Mouse (Mus musculus) neural tube, embryonic 12.5 days (tissue): Measurements from ENCODE around the gene Nup205. TPM values are rescaled to one million over a fixed set of nuclear protein-coding genes. Genes with fewer than 3 reads are reported as not detected.

Experiments
- ATAC-seq: fragments of 200-750 bp; cut with Nextera tagmentation; 2 replicates; pipeline ENCODE4 v1.8.0; 2017; ENCODE audit warnings: low read depth, mild to moderate bottlenecking, moderate TSS enrichment, moderate library complexity; ENCODE audit not compliant: low FRiP score
- H3K27ac ChIP-seq: fragments of 300-500 bp; sonication (generic); 2 replicates; pipeline ENCODE4 v1.5.1; 2016
- H3K27me3 ChIP-seq: fragments of 300-500 bp; sonication (generic); replicated peaks from 2 replicates; pipeline ENCODE4 v1.6.1; 2016; ENCODE audit warnings: mild to moderate bottlenecking
- H3K36me3 ChIP-seq: fragments of 300-500 bp; sonication (generic); 2 replicates; pipeline ENCODE4 v1.6.1; 2016; ENCODE audit warnings: mild to moderate bottlenecking
- H3K4me1 ChIP-seq: fragments of 300-500 bp; sonication (generic); 2 replicates; pipeline ENCODE4 v1.6.1; 2016
- H3K4me2 ChIP-seq: fragments of 300-500 bp; sonication (generic); replicated peaks from 2 replicates; pipeline ENCODE4 v1.6.1; 2016; ENCODE audit warnings: mild to moderate bottlenecking
- H3K4me3 ChIP-seq: fragments of 300-500 bp; sonication (generic); 2 replicates; pipeline ENCODE4 v1.5.1; 2016
- H3K9ac ChIP-seq: fragments of 300-500 bp; sonication (generic); 2 replicates; pipeline ENCODE4 v1.6.1; 2016; ENCODE audit warnings: mild to moderate bottlenecking
- H3K9me3 ChIP-seq: fragments of 300-500 bp; sonication (generic); 2 replicates; pipeline ENCODE4 v1.6.1; 2016; ENCODE audit warnings: mild to moderate bottlenecking
- WGBS: fragments of 180-500 bp; shearing (Covaris S2); methylation state at CpG from one replicate; pipeline ENCODE4 v1.1.7; 2016; 5-methylcytosine and 5-hydroxymethylcytosine counted together
- polyA plus RNA-seq: library from polyadenylated mRNA; unstranded; fragments of >200 nt; fragmentation: Nextera tagmentation; extraction: Ambion mirVana; gene quantifications from 2 replicates; pipeline ENCODE4 v1.2.1, GENCODE M21; 2016

Nup205 gene
- polyA plus RNA-seq, 1 experiment from 2014 or later, result 37.0 TPM

DNA sequence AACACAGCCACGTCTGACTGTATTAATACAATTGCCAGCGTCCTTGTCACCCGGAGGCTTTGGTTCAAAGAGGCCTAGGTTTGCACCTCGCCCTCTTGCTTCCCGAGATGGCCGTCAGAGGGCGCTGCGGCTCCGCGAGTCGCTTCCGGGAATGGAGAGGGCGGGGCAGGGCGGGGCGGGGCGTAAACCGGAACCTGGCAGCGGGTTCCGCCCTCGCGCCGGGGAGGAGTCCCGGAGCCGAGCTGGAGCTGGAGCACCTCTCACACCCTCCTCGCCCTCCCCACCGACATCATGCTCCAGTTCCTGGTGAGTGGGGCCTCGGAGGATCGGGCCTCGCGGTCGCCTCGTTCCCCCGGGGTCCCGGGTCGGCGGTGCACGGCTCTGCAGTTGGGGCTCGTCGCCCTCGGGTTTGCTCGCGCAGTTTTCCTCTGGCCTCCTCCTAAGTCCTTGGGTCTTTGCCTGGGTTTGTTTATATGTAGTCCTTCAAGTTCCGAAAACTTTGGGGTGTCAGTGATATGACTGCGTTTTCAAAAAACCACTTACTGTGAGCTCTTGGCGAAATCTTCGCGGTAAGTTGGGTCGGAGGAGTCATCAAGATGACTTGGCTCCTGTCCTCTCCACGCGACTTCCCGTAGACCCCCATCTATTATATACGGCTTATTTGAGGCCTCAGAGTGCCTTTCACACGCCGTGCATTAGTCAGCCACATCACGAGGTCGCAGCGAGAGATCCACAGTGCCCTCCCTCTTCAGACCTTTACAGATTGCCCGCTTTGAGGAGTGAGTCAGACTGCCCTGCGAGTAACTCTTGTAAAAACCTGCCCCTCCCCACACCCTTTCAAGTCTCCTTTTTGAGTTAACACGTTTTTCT, 75.5 kb downstream of the Nup205 start:
- Histone ChIP-seq H3K9ac (peak overlapping the region; percentile 74), H3K9me3 (no peaks in the 10 kb centered on the region), H3K4me2 (peak overlapping the region; percentile 75), H3K27me3 (no peaks in the 10 kb centered on the region), H3K27ac (no peak overlapping the region), H3K4me3 (peak overlapping the region; percentile 75), H3K36me3 (no peaks in the 10 kb centered on the region), H3K4me1 (peaks cover 22% of the 10 kb centered on the region)
- 1% methylated on average over 58 of the region's 60 CpGs for WGBS
- ATAC-seq, result peak; percentile 93

DNA sequence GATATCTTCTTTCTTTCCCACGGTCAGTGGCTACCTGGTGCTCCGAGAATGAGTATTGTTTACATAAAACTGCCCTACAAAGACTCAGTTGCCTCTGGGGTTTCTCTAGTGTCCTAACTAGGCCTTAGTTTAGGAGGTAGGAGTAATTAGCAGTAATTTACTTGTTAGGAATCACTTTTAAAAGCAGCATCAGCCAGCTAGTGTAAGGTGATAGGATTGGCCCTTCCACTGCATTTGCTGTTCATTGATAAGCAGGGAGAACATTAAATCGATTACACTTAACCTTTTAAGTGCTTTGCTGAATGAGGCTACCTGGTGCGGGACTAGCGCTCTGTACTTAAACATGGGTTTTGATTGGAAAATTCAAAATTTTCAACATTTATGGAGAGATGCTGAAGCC, 76.3 kb downstream of the Nup205 start:
- Histone ChIP-seq H3K36me3 (no peaks in the 10 kb centered on the region), H3K9me3 (no peaks in the 10 kb centered on the region), H3K27ac (no peak overlapping the region), H3K4me3 (peak overlapping the region; percentile 75), H3K27me3 (no peaks in the 10 kb centered on the region), H3K9ac (peak overlapping the region; percentile 74), H3K4me2 (peak overlapping the region; percentile 75), H3K4me1 (peaks cover 22% of the 10 kb centered on the region)
- 43% methylated on average over 5 of the region's 5 CpGs for WGBS
- no peak for ATAC-seq

DNA sequence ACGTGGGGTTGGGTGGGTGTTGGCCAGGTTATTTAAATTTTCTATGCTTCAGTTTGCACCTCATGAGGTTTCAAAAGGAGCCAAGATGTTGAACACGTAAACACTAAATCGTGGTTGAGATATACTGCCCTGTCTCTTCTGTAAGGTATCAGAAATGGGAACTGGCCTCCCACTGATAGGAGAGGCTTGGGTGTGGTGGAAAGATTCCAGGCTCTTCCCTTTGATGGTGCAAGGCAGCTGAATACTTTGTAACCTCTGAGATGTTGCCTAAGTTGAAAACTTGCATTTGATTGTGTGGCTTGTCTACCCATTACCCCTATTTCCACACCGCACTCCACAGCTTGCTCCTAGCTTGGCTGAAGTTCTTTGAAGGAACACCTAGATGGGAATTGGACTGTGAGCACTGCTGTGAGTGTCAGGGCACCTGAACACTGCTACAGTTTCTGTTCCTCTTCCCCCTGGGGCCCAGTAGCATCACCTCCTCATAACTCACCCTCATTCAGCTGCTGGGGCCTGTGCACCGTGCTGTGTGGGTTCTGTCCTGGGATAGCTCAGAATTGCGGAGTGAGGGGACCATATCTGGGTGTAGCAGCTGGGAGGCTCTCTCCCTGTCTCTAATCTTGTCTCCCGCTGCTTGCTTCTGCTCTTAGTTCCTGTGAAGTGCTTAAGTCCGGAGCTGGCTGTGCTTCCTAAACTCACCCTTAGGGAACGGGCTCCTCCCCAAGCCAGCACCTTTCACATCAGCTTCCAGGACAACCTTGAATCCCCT, 77.1 kb downstream of the Nup205 start:
- Histone ChIP-seq H3K27me3 (no peaks in the 10 kb centered on the region), H3K9me3 (no peaks in the 10 kb centered on the region), H3K27ac (no peak overlapping the region), H3K36me3 (no peaks in the 10 kb centered on the region), H3K4me1 (peaks cover 22% of the 10 kb centered on the region), H3K9ac (0 out of 2 replicates have a peak overlapping the region, but pooled peaks have one; percentile 21), H3K4me2 (peak overlapping the region; percentile 75), H3K4me3 (peak overlapping the region; percentile 7)
- ATAC-seq, result no peak
- 65% methylated on average over 9 of the region's 9 CpGs for WGBS

DNA sequence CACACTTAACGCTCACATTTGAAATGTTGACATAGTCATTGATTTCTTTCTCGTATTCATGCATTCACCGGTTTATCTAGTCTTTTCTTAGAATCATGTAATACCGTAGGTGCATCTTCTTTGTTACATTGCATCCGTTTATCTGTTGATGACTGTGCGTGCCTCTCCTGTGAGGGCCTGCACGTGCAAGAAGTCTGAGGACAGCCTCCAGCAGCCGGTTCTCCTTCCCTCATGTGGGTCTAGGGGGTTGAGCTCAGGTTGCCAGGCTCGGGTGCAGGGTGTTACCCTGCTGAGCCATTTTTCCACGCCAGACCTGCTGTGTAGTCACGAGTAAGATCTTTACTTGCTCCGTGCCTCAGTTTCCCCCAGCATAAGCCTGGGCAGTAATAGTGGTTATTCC, 77.8 kb downstream of the Nup205 start:
- no peak for ATAC-seq
- H3K27ac ChIP-seq, result no peak overlapping the region
- H3K4me1 ChIP-seq, result peaks cover 22% of the 10 kb centered on the region
- 83% methylated on average over 12 of the region's 12 CpGs for WGBS
- H3K9me3 ChIP-seq, result no peaks in the 10 kb centered on the region
- H3K36me3 ChIP-seq, result no peaks in the 10 kb centered on the region
- H3K27me3 ChIP-seq, result no peaks in the 10 kb centered on the region
- peak overlapping the region; percentile 75 for H3K4me2 ChIP-seq
- peak overlapping the region; percentile 7; the same call in 1 of the 2 replicates for H3K4me3 ChIP-seq
- 0 out of 2 replicates have a peak overlapping the region, but pooled peaks have one; percentile 21 for H3K9ac ChIP-seq

DNA sequence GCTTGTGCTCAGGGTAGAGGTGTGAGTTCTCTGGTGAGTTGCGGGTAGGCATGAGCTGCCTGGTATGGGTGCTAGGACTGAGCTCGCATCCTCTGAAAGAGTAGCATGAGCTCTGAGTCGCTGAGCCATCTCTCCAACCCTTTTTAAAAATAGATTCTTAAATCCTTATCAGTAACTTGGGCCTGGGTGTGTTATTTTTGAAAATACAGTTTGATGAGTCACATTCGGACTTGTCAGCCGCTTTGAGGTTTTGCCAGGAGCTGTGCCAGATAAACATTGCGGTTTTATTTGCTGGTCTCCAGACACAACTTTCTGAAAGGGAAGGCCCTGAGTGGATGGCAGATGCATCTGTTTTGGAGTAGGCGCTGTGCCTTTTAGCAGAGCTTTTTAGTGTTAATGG, 79.5 kb downstream of the Nup205 start:
- Histone ChIP-seq H3K4me1 (peaks cover 22% of the 10 kb centered on the region), H3K9me3 (no peaks in the 10 kb centered on the region), H3K9ac (no peak overlapping the region), H3K27ac (no peak overlapping the region), H3K36me3 (peaks cover 8% of the 10 kb centered on the region), H3K4me3 (no peak overlapping the region), H3K4me2 (no peak overlapping the region), H3K27me3 (no peaks in the 10 kb centered on the region)
- ATAC-seq, result no peak
- WGBS, result 88% methylated on average over 7 of the region's 7 CpGs

DNA sequence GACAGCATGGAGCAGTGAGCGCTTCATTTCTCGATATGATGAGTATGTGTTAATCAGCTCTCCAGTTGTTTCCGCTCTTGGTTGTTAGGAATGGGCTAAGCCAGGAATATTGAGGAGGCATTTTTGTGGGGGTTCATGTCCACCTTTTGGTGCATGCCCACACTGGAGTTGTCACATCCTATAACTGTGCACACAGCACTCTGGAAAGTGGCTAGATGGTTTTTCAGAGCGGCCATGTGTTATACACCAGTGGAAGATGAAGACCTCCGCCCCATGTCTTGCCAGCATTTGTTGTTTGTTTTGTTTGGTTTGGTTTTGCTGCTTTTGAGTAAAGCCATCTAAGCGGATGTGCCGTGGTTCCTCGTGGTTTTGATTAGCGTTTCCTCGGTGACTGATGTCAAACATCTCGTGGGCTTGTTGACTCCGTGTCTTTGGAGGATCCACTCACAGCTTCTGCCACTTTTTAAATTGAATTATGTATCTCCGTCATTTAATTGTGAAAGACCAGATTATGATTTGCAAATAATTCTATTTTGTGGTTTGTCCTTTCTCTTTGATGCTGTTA, 80.5 kb downstream of the Nup205 start:
- WGBS, result 92% methylated on average over 13 of the region's 13 CpGs
- ATAC-seq, result no peak

DNA sequence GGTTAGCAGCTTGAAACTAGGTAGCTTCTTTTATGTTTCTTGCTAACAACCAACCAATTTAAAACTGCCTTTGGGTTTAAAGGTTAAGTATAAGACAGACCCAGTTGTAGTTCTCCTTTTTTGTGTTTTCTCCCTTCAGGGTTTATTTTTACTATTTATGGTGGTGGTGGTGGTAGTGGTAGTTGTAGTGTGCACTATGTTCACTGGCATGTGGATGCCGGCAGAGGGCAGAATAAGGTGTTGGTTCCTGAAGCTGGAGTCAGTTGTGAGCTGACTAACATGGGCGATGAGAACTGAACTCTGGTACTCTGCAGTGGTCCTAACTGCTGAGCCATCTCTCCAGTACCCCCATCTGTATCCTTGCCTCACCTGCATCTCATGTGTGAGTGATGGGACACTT, 81.7 kb downstream of the Nup205 start:
- H3K27ac ChIP-seq, result no peak overlapping the region
- WGBS, result 100% methylated on average over 2 of the region's 2 CpGs
- no peak overlapping the region for H3K4me3 ChIP-seq
- H3K4me1 ChIP-seq, result peaks cover 14% of the 10 kb centered on the region
- H3K4me2 ChIP-seq, result no peak overlapping the region
- H3K36me3 ChIP-seq, result peaks cover 30% of the 10 kb centered on the region
- H3K27me3 ChIP-seq, result no peaks in the 10 kb centered on the region
- no peak for ATAC-seq
- H3K9ac ChIP-seq, result no peak overlapping the region
- H3K9me3 ChIP-seq, result no peaks in the 10 kb centered on the region

More for the DNA sequence above, 80.5 kb downstream of the Nup205 start:
- Histone ChIP-seq H3K4me2 (no peak overlapping the region), H3K36me3 (peaks cover 18% of the 10 kb centered on the region), H3K27me3 (no peaks in the 10 kb centered on the region), H3K4me3 (no peak overlapping the region), H3K9ac (no peak overlapping the region), H3K4me1 (peaks cover 22% of the 10 kb centered on the region), H3K9me3 (no peaks in the 10 kb centered on the region), H3K27ac (no peak overlapping the region)

DNA sequence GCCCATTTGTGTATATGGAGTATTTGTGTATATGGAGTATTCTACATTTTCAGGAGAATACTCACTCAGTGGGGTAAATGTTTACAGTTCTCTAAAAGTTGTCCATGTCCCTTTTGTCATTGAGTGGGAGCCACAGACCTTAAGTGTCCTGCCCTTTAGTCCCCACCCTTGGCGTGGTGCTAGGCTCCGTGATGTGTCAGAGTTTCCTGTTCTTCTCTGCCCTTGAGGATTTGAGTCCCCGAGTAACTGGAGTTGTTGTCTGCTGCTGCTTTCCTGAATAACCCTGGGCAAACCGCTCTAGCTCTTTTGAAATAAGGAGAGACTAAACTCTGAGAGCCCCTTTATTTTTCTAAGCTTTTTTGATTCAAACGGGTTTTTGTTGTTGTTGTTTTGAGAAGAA, 82.3 kb downstream of the Nup205 start:
- H3K9me3 ChIP-seq, result no peaks in the 10 kb centered on the region
- peaks cover 8% of the 10 kb centered on the region for H3K4me1 ChIP-seq
- ATAC-seq, result no peak
- WGBS, result 90% methylated on average over 5 of the region's 5 CpGs
- no peak overlapping the region for H3K4me2 ChIP-seq
- no peak overlapping the region for H3K27ac ChIP-seq
- H3K36me3 ChIP-seq, result peaks cover 30% of the 10 kb centered on the region
- H3K9ac ChIP-seq, result no peak overlapping the region
- H3K4me3 ChIP-seq, result no peak overlapping the region
- H3K27me3 ChIP-seq, result no peaks in the 10 kb centered on the region

DNA sequence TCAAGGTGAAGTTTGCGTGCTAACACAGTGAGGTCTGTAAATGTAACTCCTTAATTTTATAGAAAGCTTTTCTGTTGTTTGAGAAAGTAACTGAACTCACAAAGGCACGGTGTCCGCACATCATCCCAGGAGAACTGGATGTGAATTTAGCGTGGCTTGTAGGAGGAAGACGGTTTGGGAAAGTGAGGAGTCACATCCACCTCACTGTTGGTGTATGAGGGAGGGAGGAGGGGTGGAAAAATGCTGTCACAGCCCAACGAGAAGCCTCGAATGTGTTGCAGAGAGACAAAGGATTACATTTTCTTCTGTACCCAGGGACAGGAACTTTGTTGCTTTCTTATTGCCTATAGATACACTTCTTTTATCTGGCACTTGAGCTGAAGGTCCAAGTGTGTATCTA, 83.3 kb downstream of the Nup205 start:
- H3K4me2 ChIP-seq, result no peak overlapping the region
- H3K9ac ChIP-seq, result no peak overlapping the region
- H3K4me3 ChIP-seq, result no peak overlapping the region
- no peak overlapping the region for H3K27ac ChIP-seq
- H3K36me3 ChIP-seq, result peaks cover 30% of the 10 kb centered on the region
- no peaks in the 10 kb centered on the region for H3K9me3 ChIP-seq
- no peak for ATAC-seq
- H3K27me3 ChIP-seq, result no peaks in the 10 kb centered on the region
- H3K4me1 ChIP-seq, result no peaks in the 10 kb centered on the region
- 88% methylated on average over 7 of the region's 7 CpGs for WGBS

DNA sequence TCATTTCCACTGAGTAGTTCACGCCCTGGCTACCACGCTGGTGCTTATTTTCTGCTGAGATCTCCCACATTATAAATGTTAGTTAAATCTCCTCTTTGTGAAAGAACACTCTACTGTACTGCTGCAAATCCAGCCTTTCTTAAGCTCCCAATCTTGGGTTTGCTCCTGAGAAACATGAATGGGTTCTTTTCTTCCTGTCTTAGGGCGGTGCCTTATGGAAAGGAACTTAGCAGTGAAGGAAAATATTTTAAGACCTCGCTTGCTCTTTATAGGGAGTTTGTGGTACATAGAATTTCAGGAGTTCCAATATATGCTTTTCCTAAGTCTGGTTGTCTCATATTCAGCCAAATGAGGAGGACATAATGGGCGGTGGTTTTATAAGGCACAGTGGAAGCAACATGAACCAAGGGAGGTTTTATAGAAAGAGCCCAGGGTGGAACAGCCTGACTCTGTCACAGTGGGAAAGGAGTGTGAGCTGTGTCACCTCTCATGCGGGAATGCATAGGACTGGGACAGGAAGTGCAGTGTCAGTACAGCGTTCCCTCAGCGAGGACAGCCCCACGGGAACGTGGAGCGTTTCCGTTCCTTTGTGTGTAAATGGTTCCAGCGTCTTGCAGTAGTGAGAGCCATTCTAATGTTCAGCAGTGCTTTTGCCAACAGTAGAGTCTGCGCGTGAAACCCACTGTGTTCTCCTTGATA, 88.5 kb downstream of the Nup205 start:
- H3K4me1 ChIP-seq, result no peaks in the 10 kb centered on the region
- 0 out of 2 replicates have a peak, but pooled peaks cover 3% of the 10 kb centered on the region for H3K9me3 ChIP-seq
- 89% methylated on average over 15 of the region's 15 CpGs for WGBS
- no peak for ATAC-seq
- no peak overlapping the region for H3K4me2 ChIP-seq
- peaks cover 28% of the 10 kb centered on the region for H3K36me3 ChIP-seq
- no peak overlapping the region for H3K27ac ChIP-seq
- H3K27me3 ChIP-seq, result no peaks in the 10 kb centered on the region
- H3K9ac ChIP-seq, result no peak overlapping the region
- H3K4me3 ChIP-seq, result no peak overlapping the region

DNA sequence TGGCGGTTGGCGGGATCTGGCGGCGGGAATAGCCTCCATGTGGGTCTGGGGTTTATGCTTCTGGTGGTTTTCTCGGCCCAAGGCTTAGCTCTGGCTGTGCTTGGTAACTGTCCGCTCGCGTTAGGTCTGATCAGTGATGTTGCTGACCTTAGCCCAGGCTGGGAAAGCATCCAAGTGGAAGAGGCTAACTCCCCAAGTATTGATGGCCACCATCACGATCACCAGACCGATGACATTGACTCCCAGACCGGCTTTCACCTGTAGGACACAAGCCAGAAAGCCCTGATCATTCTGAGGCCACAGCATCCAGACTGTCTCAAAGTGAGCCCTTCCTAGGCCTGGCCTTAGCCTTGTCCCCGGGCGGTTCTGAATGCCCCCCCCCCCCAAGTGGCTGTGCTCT, 91.5 kb downstream of the Nup205 start:
- Histone ChIP-seq H3K27ac (no peak overlapping the region), H3K9me3 (0 out of 2 replicates have a peak, but pooled peaks cover 3% of the 10 kb centered on the region), H3K4me2 (no peak overlapping the region)

More for the DNA sequence above, 91.5 kb downstream of the Nup205 start:
- H3K4me3 ChIP-seq, result no peak overlapping the region
- no peak overlapping the region for H3K9ac ChIP-seq
- no peaks in the 10 kb centered on the region for H3K27me3 ChIP-seq
- ATAC-seq, result no peak
- WGBS, result 94% methylated on average over 13 of the region's 13 CpGs
- no peaks in the 10 kb centered on the region for H3K4me1 ChIP-seq
- H3K36me3 ChIP-seq, result peaks cover 2% of the 10 kb centered on the region; the same call in 1 of the 2 replicates
